Mouse (Mus musculus) embryo, embryonic 11 days (tissue): Measurements from ENCODE around the gene Galk2.

Source experiments
- DNase-seq: peaks from one replicate; pipeline ENCODE4 v3.0.0-alpha.2; 2015

Gene Galk2

GRCm38 (mm10) chr2:125901426-125901825 lies 42.5 kb downstream of the Galk2 start:
- no peak for DNase-seq

GRCm38 (mm10) chr2:125906407-125907066 lies 47.6 kb downstream of the Galk2 start:
- DNase-seq = no peak

- DNase-seq = no peak
These were observed 48.8 kb downstream of the Galk2 start for GRCm38 (mm10) chr2:125907580-125908255.

- DNase-seq = no peak
These were observed 55.3 kb downstream of the Galk2 start for GRCm38 (mm10) chr2:125914167-125914566.

- no peak for DNase-seq
These were observed 55.8 kb downstream of the Galk2 start for GRCm38 (mm10) chr2:125914713-125915112.

- no peak for DNase-seq
These were observed 57.9 kb downstream of the Galk2 start for GRCm38 (mm10) chr2:125916652-125917296.

- no peak for DNase-seq
These were observed 58.4 kb downstream of the Galk2 start for GRCm38 (mm10) chr2:125917297-125917679.

GRCm38 (mm10) chr2:125921273-125921672 lies 62.4 kb downstream of the Galk2 start:
- DNase-seq = no peak

GRCm38 (mm10) chr2:125922149-125922548 lies 63.2 kb downstream of the Galk2 start:
- no peak for DNase-seq

- no peak for DNase-seq
These were observed 64.0 kb downstream of the Galk2 start for GRCm38 (mm10) chr2:125922877-125923276.

- DNase-seq = no peak
These were observed 64.4 kb downstream of the Galk2 start for GRCm38 (mm10) chr2:125923346-125923745.

- no peak for DNase-seq
These were observed 65.6 kb downstream of the Galk2 start for GRCm38 (mm10) chr2:125924554-125924953.

- DNase-seq = no peak
These were observed 66.2 kb downstream of the Galk2 start for GRCm38 (mm10) chr2:125925081-125925480.

- DNase-seq = no peak
These were observed 70.5 kb downstream of the Galk2 start for GRCm38 (mm10) chr2:125929396-125929795.

GRCm38 (mm10) chr2:125929872-125930271 lies 71.0 kb downstream of the Galk2 start:
- no peak for DNase-seq

GRCm38 (mm10) chr2:125931193-125931592 lies 72.3 kb downstream of the Galk2 start:
- DNase-seq = no peak

GRCm38 (mm10) chr2:125932734-125933133 lies 73.8 kb downstream of the Galk2 start:
- DNase-seq = peak; percentile 32

- DNase-seq = no peak
These were observed 75.1 kb downstream of the Galk2 start for GRCm38 (mm10) chr2:125933977-125934376.

- no peak for DNase-seq
These were observed 77.5 kb downstream of the Galk2 start for GRCm38 (mm10) chr2:125936396-125936795.

- DNase-seq = no peak
These were observed 80.2 kb downstream of the Galk2 start for GRCm38 (mm10) chr2:125938993-125939642.

- DNase-seq = no peak
These were observed 82.3 kb downstream of the Galk2 start for GRCm38 (mm10) chr2:125941111-125941785.

GRCm38 (mm10) chr2:125943301-125943700 lies 84.4 kb downstream of the Galk2 start:
- DNase-seq = no peak

GRCm38 (mm10) chr2:125948195-125948594 lies 89.3 kb downstream of the Galk2 start:
- no peak for DNase-seq
